Mouse (Mus musculus): ENCODE results near the gene 4930519G04Rik. TPM values are rescaled to one million over a fixed set of nuclear protein-coding genes. Genes with fewer than 3 reads are reported as not detected.

4930519G04Rik gene
- polyA plus RNA-seq, 1 experiment from 2014 or later: not detected

DNA sequence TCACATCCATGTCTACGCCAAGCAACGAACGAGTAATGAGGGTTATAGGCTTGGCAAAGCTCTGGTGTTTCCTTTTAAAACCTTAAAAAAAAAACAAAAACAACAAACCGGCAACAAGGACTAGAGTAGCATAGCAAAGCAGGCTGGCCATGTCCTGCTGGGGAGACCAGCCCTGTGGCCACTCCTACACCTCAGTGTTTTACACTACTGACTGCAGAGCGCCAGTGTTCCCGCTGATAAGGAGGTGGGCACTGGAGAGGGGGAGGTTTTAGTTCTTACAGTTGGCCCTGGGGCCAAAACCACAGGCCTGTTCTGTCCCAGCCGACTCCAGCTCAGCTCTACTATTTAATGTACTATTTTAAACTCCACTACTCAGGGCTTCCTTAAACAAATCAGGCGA, 46.0 kb upstream of the 4930519G04Rik start:
- Histone ChIP-seq H3K9me3 (ENCODE audit: control insufficient read depth, low read length) (no peaks in the 10 kb centered on the region), H3K4me1 (replicated peaks; ENCODE audit: control insufficient read depth, insufficient read depth) (no peaks in the 10 kb centered on the region), H3K4me3 (ENCODE audit: low read depth, low read length) (no peak overlapping the region), H3K27me3 (ENCODE audit: control insufficient read depth, insufficient read depth, low read length) (no peaks in the 10 kb centered on the region), H3K27ac (replicated peaks) (peak overlapping the region; percentile 63), H3K9ac (ENCODE audit: low read length) (no peak overlapping the region), H3K4me2 (replicated peaks; ENCODE audit: low read depth) (no peak overlapping the region), H3K36me3 (ENCODE audit: control insufficient read depth, insufficient read depth, low read length) (peaks cover 16% of the 10 kb centered on the region; the same call in 1 of the 2 replicates)
- ATAC-seq (ENCODE audit: low FRiP score, low TSS enrichment): peak; percentile 33; the same call in 1 of the 2 replicates
- DNase-seq (ENCODE audit: low spot score): no peak
- 37% methylated on average over 8 of the region's 8 CpGs for WGBS
- TF ChIP-seq EP300 (optimal IDR thresholded peaks at IDR 0.05): no peak
- no peak for TF ChIP-seq CTCF (IDR thresholded peaks at IDR 0.05; ENCODE audit: low read depth)

DNA sequence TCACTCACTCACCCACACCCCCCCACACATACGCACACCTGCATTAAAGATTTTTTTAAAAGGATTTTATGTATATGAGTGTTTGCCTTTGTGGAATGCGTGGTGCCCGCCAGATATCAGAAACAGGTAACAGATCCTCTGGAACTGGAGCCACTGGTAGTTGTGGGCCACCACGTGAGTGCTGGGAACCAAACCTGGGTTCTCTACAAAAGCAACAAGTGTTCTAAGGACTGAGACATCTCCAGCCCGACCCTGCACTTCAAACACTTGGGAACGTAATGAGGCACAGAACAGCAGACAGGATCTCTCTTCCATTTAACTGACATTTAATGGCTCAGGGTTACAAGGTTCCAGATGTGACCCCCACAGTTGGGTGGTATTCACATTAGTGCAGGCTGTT, 45.6 kb upstream of the 4930519G04Rik start:
- Histone ChIP-seq H3K4me3 (ENCODE audit: low read depth, low read length) (no peak overlapping the region), H3K9ac (ENCODE audit: low read length) (no peak overlapping the region), H3K9me3 (ENCODE audit: control insufficient read depth, low read length) (no peaks in the 10 kb centered on the region), H3K27me3 (ENCODE audit: control insufficient read depth, insufficient read depth, low read length) (no peaks in the 10 kb centered on the region), H3K36me3 (ENCODE audit: control insufficient read depth, insufficient read depth, low read length) (peaks cover 16% of the 10 kb centered on the region; the same call in 1 of the 2 replicates), H3K4me1 (replicated peaks; ENCODE audit: control insufficient read depth, insufficient read depth) (no peaks in the 10 kb centered on the region), H3K4me2 (replicated peaks; ENCODE audit: low read depth) (no peak overlapping the region), H3K27ac (replicated peaks) (no peak overlapping the region)
- no peak for ATAC-seq (ENCODE audit: low FRiP score, low TSS enrichment)
- no peak for TF ChIP-seq CTCF (IDR thresholded peaks at IDR 0.05; ENCODE audit: low read depth)
- no peak for TF ChIP-seq EP300 (optimal IDR thresholded peaks at IDR 0.05)
- WGBS: 74% methylated on average over 6 of the region's 6 CpGs
- no peak for DNase-seq (ENCODE audit: low spot score)

DNA sequence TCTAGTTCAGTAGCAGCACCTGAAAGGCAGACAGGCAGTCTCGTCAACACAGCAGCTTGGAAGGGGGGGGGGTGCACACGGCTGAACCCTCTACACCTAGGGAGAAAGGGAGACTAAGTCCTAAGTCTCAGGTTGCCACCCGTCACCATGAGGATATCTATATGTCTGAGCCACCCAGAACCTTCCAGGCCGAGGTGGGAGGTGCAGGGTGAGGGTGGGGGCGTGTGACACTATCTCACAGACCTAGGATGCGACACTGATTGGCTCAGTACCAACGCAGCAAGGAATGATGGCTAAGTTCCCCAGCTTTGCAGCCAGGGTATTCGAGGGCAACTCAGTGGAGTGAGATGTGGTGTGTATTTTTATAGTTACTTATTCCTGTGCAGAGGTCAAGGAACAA, 45.1 kb upstream of the 4930519G04Rik start:
- Histone ChIP-seq H3K4me1 (replicated peaks; ENCODE audit: control insufficient read depth, insufficient read depth) (no peaks in the 10 kb centered on the region), H3K9ac (ENCODE audit: low read length) (no peak overlapping the region), H3K27me3 (ENCODE audit: control insufficient read depth, insufficient read depth, low read length) (no peaks in the 10 kb centered on the region), H3K36me3 (ENCODE audit: control insufficient read depth, insufficient read depth, low read length) (peaks cover 16% of the 10 kb centered on the region; the same call in 1 of the 2 replicates), H3K27ac (replicated peaks) (no peak overlapping the region), H3K9me3 (ENCODE audit: control insufficient read depth, low read length) (no peaks in the 10 kb centered on the region), H3K4me3 (ENCODE audit: low read depth, low read length) (no peak overlapping the region), H3K4me2 (replicated peaks; ENCODE audit: low read depth) (no peak overlapping the region)
- DNase-seq (ENCODE audit: low spot score): no peak
- 79% methylated on average over 8 of the region's 8 CpGs for WGBS
- TF ChIP-seq CTCF (IDR thresholded peaks at IDR 0.05; ENCODE audit: low read depth) (no peak), EP300 (optimal IDR thresholded peaks at IDR 0.05) (no peak)
- no peak for ATAC-seq (ENCODE audit: low FRiP score, low TSS enrichment)

DNA sequence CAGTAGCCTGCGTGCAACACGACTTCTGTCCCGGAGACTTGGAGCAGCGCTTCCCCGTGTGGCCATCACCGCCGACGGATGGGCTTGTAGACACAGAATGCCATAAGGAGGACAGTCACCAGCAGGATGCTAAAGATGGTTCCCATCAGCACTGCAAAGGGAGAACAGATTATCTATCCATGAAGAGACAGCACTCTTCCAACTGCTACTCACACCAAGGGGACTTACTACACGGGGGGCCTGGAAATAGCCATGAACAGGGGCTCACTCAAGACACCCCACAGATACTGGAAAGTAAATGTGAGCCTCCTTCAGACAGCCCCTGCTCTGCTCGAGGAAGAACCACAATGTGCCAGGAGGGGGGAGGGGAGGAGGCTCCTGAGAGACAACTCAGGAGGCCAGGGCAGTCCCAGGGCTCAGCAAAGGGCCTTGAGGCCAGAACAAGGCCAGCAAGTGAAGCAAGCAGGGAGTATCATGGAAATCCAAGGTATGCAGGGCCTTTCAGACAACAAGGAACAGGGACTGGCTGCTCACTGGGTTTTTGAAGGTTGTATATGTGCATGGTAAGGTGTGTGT, 44.2 kb upstream of the 4930519G04Rik start:
- TF ChIP-seq CTCF (IDR thresholded peaks at IDR 0.05; ENCODE audit: low read depth) (no peak), EP300 (optimal IDR thresholded peaks at IDR 0.05) (no peak)

DNA sequence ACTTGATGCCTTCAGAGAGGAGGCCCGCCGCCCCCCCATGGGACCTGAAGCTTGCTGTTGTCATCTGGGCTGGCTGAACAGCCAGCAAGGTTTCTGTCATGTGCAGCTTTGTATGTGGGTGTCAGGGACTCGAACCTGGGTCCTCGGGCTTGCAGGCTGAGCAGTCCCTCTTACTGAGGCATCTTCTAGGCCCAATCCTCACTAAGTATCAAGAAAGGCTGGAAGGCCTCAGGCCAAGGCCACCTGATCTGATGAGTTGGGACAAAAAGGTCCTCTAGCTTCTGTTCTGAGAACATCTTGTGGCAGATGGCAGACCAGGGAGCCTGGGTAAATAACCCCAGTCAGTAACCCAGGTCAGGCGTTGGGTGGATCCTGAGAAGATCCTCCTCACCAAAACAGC, 43.6 kb upstream of the 4930519G04Rik start:
- Histone ChIP-seq H3K27me3 (ENCODE audit: control insufficient read depth, insufficient read depth, low read length) (no peaks in the 10 kb centered on the region), H3K4me1 (replicated peaks; ENCODE audit: control insufficient read depth, insufficient read depth) (no peaks in the 10 kb centered on the region), H3K36me3 (ENCODE audit: control insufficient read depth, insufficient read depth, low read length) (peaks cover 5% of the 10 kb centered on the region; the same call in 1 of the 2 replicates), H3K27ac (replicated peaks) (no peak overlapping the region), H3K4me2 (replicated peaks; ENCODE audit: low read depth) (no peak overlapping the region), H3K9ac (ENCODE audit: low read length) (no peak overlapping the region), H3K9me3 (ENCODE audit: control insufficient read depth, low read length) (no peaks in the 10 kb centered on the region), H3K4me3 (ENCODE audit: low read depth, low read length) (no peak overlapping the region)
- 92% methylated on average over 5 of the region's 5 CpGs for WGBS
- no peak for ATAC-seq (ENCODE audit: low FRiP score, low TSS enrichment)
- TF ChIP-seq CTCF (IDR thresholded peaks at IDR 0.05; ENCODE audit: low read depth): no peak
- TF ChIP-seq EP300 (optimal IDR thresholded peaks at IDR 0.05): no peak
- DNase-seq (ENCODE audit: low spot score): no peak

More for the DNA sequence above, 44.2 kb upstream of the 4930519G04Rik start:
- no peaks in the 10 kb centered on the region for H3K27me3 ChIP-seq (ENCODE audit: control insufficient read depth, insufficient read depth, low read length)
- no peaks in the 10 kb centered on the region for H3K4me1 ChIP-seq (replicated peaks; ENCODE audit: control insufficient read depth, insufficient read depth)
- peaks cover 7% of the 10 kb centered on the region; the same call in 1 of the 2 replicates for H3K36me3 ChIP-seq (ENCODE audit: control insufficient read depth, insufficient read depth, low read length)
- WGBS: 81% methylated on average over 10 of the region's 10 CpGs
- H3K27ac ChIP-seq (replicated peaks): no peak overlapping the region
- no peak overlapping the region for H3K4me2 ChIP-seq (replicated peaks; ENCODE audit: low read depth)
- no peak overlapping the region for H3K9ac ChIP-seq (ENCODE audit: low read length)
- H3K4me3 ChIP-seq (ENCODE audit: low read depth, low read length): no peak overlapping the region
- peak; percentile 13 for DNase-seq (ENCODE audit: low spot score)
- ATAC-seq (ENCODE audit: low FRiP score, low TSS enrichment): no peak
- H3K9me3 ChIP-seq (ENCODE audit: control insufficient read depth, low read length): no peaks in the 10 kb centered on the region

DNA sequence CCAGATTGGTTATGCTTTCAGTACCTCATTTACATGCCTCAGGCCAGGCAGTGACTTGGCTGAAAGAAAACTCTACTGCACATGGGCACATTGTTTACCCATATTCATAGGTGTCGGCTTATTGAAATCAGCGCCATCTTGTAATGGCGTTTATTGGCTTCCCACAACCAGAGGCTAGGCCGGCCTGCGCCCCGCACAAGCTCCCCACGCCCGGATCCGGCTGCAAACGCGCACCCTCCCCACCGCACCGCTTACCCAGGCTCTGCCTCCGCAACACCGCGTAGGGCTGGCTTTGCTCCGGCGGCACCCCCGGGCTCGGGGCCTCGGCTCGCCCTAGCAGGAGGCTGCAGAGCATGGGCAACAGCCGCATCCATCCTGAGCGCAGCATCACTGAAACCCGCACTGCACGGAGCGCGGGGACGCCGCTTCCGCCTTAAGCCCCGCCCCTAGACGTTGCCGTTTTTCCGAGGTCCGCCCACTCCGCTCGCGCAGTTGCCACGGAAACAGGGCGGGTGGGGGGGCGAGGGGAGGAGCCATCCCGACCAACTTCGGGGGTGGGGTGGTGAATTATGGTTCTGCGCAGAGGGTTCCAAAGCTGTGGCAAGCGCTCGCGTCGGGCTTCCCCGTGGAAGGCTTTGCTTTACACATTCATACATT, 39.8 kb upstream of the 4930519G04Rik start:
- TF ChIP-seq EP300 (optimal IDR thresholded peaks at IDR 0.05): no peak
- TF ChIP-seq CTCF (IDR thresholded peaks at IDR 0.05; ENCODE audit: low read depth): no peak
- DNase-seq (ENCODE audit: low spot score) (peak; percentile 89), ATAC-seq (ENCODE audit: low FRiP score, low TSS enrichment) (peak; percentile 91)
- Histone ChIP-seq H3K9me3 (ENCODE audit: control insufficient read depth, low read length) (no peaks in the 10 kb centered on the region), H3K4me3 (ENCODE audit: low read depth, low read length) (peak overlapping the region; percentile 84), H3K9ac (ENCODE audit: low read length) (peak overlapping the region; percentile 95), H3K27me3 (ENCODE audit: control insufficient read depth, insufficient read depth, low read length) (no peaks in the 10 kb centered on the region), H3K4me1 (replicated peaks; ENCODE audit: control insufficient read depth, insufficient read depth) (no peaks in the 10 kb centered on the region), H3K36me3 (ENCODE audit: control insufficient read depth, insufficient read depth, low read length) (peaks cover 3% of the 10 kb centered on the region; the same call in 1 of the 2 replicates), H3K27ac (replicated peaks) (peak overlapping the region; percentile 93), H3K4me2 (replicated peaks; ENCODE audit: low read depth) (peak overlapping the region; percentile 70)
- under 1% methylated on average over 50 of the region's 50 CpGs for WGBS

All from stomach, postnatal 0 days (tissue).